8 mouse cellular contexts compared by ENCODE assay signal in the genomic region with DNA sequence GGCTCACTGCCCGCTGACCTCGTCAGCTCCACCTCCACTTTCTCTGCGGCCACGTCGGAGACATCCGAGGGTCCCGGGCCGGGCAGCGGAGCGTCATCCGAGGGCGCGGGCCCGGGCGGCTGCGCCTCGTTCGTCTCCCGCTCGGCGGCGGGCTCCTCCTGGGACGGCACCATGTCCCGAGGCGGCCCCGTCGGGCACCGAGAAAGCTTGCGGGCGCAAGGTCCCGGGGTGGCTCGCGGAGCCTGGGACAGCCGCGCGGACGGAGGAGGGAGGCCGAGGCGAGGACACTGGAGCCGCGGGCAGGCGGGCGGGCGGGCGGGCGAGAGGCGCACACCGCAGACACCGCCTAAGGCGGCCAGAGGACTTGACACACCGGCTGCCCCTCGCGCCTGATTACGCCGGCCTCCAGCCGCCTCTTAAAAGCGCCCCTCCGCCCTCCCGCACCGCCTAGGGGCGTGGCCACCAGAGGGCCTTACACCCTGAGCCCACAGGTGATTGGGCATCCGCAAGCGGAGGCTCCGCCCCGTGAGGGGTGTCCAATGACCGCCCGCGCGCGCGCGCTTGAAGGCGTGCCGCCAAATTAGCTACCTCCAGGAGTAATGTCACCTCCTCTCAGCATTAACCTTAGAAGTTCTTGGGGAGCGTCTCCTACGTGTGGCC. TPM values are rescaled to one million over a fixed set of nuclear protein-coding genes. Genes with fewer than 3 reads are reported as not detected.
A peak's percentile ranks its signal among the peaks of the same experiment; 100 is the strongest.
DNase-seq lines count a peak whose midpoint lies in the region; ATAC-seq lines count a peak whose summit lies in the region.

A gene (minus strand): TSS at position 395 of the 660 bp plus-strand sequence.

- peak within 1 kb of the TSS; percentile 69 for H3K4me3 ChIP-seq in embryonic facial prominence, embryonic 13.5 days
- H3K4me3 ChIP-seq in limb, embryonic 10.5 days = peak within 1 kb of the TSS; percentile 76
- peak within 1 kb of the TSS; percentile 48 for H3K4me3 ChIP-seq in midbrain, embryonic 12.5 days

- DNase-seq in adrenal gland, postnatal 4 days (ENCODE audit: low spot score in 2 of 2) = peak; percentile 86 to 93
- peak; percentile 94 to 97 for DNase-seq in heart, adult 18-20 months
- DNase-seq in kidney, adult 18-20 months = peak; percentile 96
- DNase-seq in limb, embryonic 10.5 days (ENCODE audit: low spot score) = peak; percentile 93
- peak; percentile 96 for DNase-seq in skeletal muscle tissue, adult 2 months (ENCODE audit: low read depth, low spot score)
- no peak for DNase-seq in adipocyte (ENCODE audit: low spot score)

- no peaks in the 10 kb centered on the region for H3K9me3 ChIP-seq in embryonic facial prominence, embryonic 13.5 days
- H3K9me3 ChIP-seq in limb, embryonic 10.5 days (replicated peaks) = no peaks in the 10 kb centered on the region
- H3K9me3 ChIP-seq in midbrain, embryonic 12.5 days = no peaks in the 10 kb centered on the region

- peak within 1 kb of the TSS; percentile 93 for H3K4me2 ChIP-seq in embryonic facial prominence, embryonic 13.5 days
- peak within 1 kb of the TSS; percentile 82 for H3K4me2 ChIP-seq in midbrain, embryonic 12.5 days (replicated peaks)

- H3K27ac ChIP-seq in embryonic facial prominence, embryonic 13.5 days = no peak within 1 kb of the TSS
- peak within 1 kb of the TSS; percentile 86 for H3K27ac ChIP-seq in limb, embryonic 10.5 days
- no peak within 1 kb of the TSS for H3K27ac ChIP-seq in midbrain, embryonic 12.5 days (replicated peaks)

- peaks cover 9% of the 10 kb centered on the region for H3K4me1 ChIP-seq in embryonic facial prominence, embryonic 13.5 days
- peaks cover 18% of the 10 kb centered on the region for H3K4me1 ChIP-seq in limb, embryonic 10.5 days
- peaks cover 10% of the 10 kb centered on the region for H3K4me1 ChIP-seq in midbrain, embryonic 12.5 days

- H3K9ac ChIP-seq in embryonic facial prominence, embryonic 13.5 days = peak within 1 kb of the TSS; percentile 80
- H3K9ac ChIP-seq in midbrain, embryonic 12.5 days (replicated peaks) = peak within 1 kb of the TSS; percentile 62

- H3K36me3 ChIP-seq in embryonic facial prominence, embryonic 13.5 days = no peaks in the 10 kb centered on the region
- H3K36me3 ChIP-seq in limb, embryonic 10.5 days = no peaks in the 10 kb centered on the region
- no peaks in the 10 kb centered on the region for H3K36me3 ChIP-seq in midbrain, embryonic 12.5 days

- peak; percentile 93 for ATAC-seq in embryonic facial prominence, embryonic 13.5 days (ENCODE audit: insufficient number of reproducible peaks, insufficient read depth, low FRiP score, low TSS enrichment, low read depth)
- peak; percentile 100 for ATAC-seq in midbrain, embryonic 12.5 days (ENCODE audit: low FRiP score, low read depth)

- peaks cover 15% of the 10 kb centered on the region for H3K27me3 ChIP-seq in embryonic facial prominence, embryonic 13.5 days
- peaks cover 20% of the 10 kb centered on the region for H3K27me3 ChIP-seq in limb, embryonic 10.5 days (ENCODE audit: low read depth, poor library complexity, severe bottlenecking)
- peaks cover 18% of the 10 kb centered on the region for H3K27me3 ChIP-seq in midbrain, embryonic 12.5 days

- under 1% methylated on average over 58 of the region's 76 CpGs for WGBS in embryonic facial prominence, embryonic 13.5 days
- under 1% methylated on average over 74 of the region's 76 CpGs for WGBS in limb, embryonic 10.5 days
- under 1% methylated on average over 72 of the region's 76 CpGs for WGBS in midbrain, embryonic 12.5 days

RNA-seq across cellular contexts. Expression of the gene that starts here (rescaled TPM):
- total RNA-seq in adrenal gland, postnatal 4 days (2021) = 10 to 100 TPM; 17.4 to 19.3 TPM
- polyA plus RNA-seq in embryonic facial prominence, embryonic 13.5 days (2015; fragmentation: Nextera tagmentation; extraction: Ambion mirVana) = 6.8 and 9.5 TPM in 2 replicates
- 10 to 100 TPM; 18.8 to 21.7 TPM for total RNA-seq in heart, adult 18-20 months (2021)
- polyA plus RNA-seq in limb, embryonic 10.5 days (2016; fragmentation: Nextera tagmentation; extraction: Ambion mirVana) = 10.4 and 12.6 TPM in 2 replicates
- polyA plus RNA-seq in midbrain, embryonic 12.5 days (2016; fragmentation: Nextera tagmentation; extraction: Ambion mirVana) = 4.3 and 5.8 TPM in 2 replicates
